Mouse (Mus musculus): ENCODE results near the gene Cldn34c1. TPM values are rescaled to one million over a fixed set of nuclear protein-coding genes. Genes with fewer than 3 reads are reported as not detected.
A peak's percentile ranks its signal among the peaks of the same experiment; 100 is the strongest.
"Not testable (repeated sequence)": the region's sequence is repeated elsewhere in the genome, so short reads cannot be mapped to it uniquely, and the experiment has no call there.

Gene Cldn34c1
- total RNA-seq (2017), result 0.81 and 1.2 TPM in 2 replicates

DNA sequence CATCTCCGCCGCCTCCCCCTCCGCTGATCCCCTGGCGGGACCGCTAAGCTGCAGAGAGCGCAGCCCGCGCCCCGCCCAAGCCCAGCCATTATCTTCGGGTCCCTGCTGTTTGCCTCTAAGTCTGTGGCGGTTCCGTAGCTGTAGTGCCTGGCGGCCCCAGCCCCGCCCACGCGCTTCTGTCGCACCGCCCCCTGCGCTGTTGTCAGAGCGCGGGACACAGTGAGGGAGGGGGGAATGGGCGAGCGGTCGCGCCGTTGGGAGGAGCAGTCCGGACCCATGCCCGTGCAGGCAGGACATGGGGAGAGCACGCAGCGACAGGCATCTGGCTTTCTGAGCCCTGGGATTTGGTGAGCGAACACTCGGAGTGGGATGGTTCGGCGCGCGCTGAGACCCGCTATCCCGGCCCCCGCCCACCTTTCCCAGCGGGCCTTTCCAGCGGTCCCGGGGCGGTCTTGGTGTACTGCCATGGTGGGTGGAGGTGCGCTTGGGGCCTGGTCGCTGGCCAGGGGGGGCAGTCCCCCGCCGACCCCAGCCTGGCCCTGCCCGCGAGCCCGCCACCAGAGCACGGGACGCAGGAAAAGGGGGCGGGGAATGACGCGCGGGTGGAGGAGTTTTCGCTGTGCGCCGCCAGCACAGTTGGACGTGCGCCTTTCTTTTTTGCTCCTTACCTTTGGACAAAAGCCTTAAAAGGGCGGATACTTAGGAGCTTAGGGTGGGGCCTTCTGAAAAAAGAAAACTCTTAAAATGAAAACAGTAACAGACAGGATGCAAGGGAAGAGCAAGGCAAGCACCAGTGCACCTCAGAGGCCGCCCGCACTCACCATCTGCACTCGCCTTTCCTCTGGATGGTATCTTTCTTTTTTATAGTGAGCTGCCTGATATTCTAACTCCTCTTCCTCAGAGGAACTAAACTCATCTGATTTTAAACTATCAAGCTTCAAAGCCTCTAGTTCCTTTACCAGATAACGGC, at the start of gene Cldn34c1:
Cldn34c1 (plus strand) TSS at position 205 of the 970 bp plus-strand sequence.
- peak; percentile 82 for ATAC-seq (ENCODE audit: extremely low read depth, insufficient number of reproducible peaks, low FRiP score, poor library complexity, severe bottlenecking)

DNA sequence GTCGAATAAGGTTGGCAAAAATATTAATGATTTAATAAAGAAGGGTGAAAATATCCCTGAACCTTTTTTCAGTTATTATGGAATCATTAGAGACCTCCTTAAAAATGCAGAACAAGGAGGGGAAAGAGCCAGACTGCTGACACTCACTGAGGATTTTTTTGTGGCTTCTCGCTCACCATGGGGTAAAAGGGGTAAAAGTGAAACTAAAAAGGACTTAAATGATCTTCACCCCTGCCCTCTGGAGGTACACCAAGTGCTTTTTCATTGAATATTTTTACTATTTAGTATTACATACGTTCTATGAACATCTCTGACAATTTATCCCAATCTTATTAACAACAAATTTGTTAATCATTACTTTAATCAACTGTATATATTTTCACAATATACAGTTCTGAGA, 15.9 kb upstream of the Cldn34c1 start:
- no peak for ATAC-seq (ENCODE audit: extremely low read depth, insufficient number of reproducible peaks, low FRiP score, poor library complexity, severe bottlenecking)

DNA sequence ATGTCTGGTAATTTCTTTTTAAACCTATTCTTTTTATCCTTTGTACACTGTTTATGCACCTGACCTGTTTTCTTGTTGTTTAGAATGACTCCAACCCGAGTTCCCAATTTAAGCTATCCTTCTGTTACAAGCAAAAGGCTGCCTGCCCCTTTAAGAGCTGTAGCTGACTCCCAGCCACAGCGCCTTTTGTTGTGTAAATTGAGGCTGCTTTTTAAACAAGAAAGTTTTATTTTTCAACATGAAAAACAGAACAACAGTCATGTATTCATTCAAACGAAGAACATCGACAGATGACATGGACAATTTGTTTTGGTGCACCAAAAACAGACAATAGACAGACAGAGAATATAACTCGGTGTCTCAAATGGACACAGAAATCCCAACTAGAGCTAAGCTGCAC, 489 bp upstream of the Cldn34c1 start:
- ATAC-seq (ENCODE audit: extremely low read depth, insufficient number of reproducible peaks, low FRiP score, poor library complexity, severe bottlenecking), result not testable (repeated sequence)

DNA sequence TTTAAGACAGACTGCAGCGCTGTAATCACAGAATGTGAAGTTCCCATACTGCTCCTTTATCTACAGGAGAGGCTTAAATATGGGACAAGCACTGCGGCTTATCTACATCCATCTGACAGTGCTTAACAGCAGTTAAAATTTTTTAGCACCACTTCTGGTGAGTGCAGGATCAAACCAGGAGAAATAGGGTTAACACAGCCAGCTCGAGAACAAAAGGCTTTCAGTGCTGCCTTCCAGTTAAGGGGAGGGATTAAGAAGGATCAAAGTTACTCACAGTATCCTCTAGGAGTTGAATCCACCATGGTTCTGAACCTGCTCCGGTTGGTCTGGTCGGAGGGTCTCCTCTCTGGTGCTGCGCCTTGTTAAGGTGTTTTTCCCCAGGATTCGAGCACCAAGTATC, 1.4 kb downstream of the Cldn34c1 start:
- ATAC-seq (ENCODE audit: extremely low read depth, insufficient number of reproducible peaks, low FRiP score, poor library complexity, severe bottlenecking), result not testable (repeated sequence)

DNA sequence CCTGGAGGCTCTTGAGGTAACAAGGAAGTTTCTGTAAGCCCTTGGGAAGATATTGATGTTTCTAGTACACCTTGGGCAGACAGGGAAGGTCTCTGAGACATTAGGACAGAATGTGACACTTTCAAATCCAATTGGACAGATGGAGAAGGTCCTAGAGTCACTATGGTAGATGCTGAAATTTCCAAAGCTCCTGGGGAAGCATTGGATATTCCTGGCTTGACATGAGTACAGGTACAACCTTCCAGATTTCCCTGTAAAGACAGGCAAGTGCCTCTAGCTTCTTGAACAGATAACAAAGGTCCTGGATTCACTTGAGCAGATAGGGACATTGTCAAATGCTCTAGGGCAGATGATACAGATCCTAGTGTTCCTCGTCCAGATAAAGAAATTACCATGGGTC, 119.1 kb downstream of the Cldn34c1 start, which contains the start of gene Srsx:
Srsx (minus strand) TSS at position 101 of the 400 bp plus-strand sequence.
- ATAC-seq (ENCODE audit: extremely low read depth, insufficient number of reproducible peaks, low FRiP score, poor library complexity, severe bottlenecking), result not testable (repeated sequence)

Other genes starting within 250 kb of the Cldn34c1 start
- not detected in 2 replicates for gene Gm17521, start 73.8 kb upstream of the Cldn34c1 start, total RNA-seq (2017)
- 0.35 TPM in 1 of 2 replicates, not detected in the other for gene Srsx, start 119.0 kb downstream of the Cldn34c1 start, total RNA-seq (2017)
- not detected in 2 replicates for gene Gm17577, start 143.4 kb downstream of the Cldn34c1 start, total RNA-seq (2017)